8 mouse cellular contexts compared by ENCODE assay signal in the genomic region with DNA sequence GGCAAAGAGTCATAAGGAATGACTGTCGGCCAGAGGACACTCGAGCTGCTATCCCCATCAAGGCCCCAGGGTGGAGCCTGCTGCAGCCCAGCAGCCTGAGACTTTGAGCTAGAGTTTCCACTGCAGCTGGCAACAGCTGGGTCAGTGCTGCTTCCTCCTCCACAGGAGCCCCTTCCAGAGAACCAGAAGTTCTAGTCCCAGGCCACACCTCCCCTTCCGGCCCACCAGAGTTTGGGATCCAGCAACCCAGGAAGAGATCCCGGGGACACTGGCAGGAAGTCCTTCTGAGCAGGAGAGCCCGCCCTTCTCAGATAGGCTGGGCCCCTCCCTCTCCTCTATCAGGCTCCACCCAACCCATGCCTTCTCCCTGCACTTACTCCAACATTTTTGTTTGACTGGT. TPM values are rescaled to one million over a fixed set of nuclear protein-coding genes. Genes with fewer than 3 reads are reported as not detected.
DNase-seq lines count a peak whose midpoint lies in the region; ATAC-seq and TF ChIP-seq lines count a peak whose summit lies in the region.

No protein-coding gene starts in this region.

- peak overlapping the region; percentile 57 for H3K4me2 ChIP-seq in heart, embryonic 13.5 days
- peak overlapping the region; percentile 37 for H3K4me2 ChIP-seq in stomach, embryonic 16.5 days (ENCODE audit: low read depth, low read length)

- peak; percentile 72 for ATAC-seq in heart, embryonic 13.5 days (ENCODE audit: extremely low read depth, insufficient number of reproducible peaks, low FRiP score, low TSS enrichment)
- peak; percentile 99 for ATAC-seq in megakaryocyte-erythroid progenitor cell, adult 5-6 weeks (replicated peaks; ENCODE audit: low FRiP score, low TSS enrichment, poor library complexity, severe bottlenecking)
- ATAC-seq in stomach, embryonic 16.5 days (ENCODE audit: insufficient read depth, low FRiP score), result peak; percentile 97

- WGBS in embryonic facial prominence, embryonic 10.5 days, result 2% methylated on average over 5 of the region's 5 CpGs
- 3% methylated on average over 5 of the region's 5 CpGs for WGBS in heart, embryonic 13.5 days
- WGBS in stomach, embryonic 16.5 days, result 0% methylated on average over 5 of the region's 5 CpGs

- H3K36me3 ChIP-seq in embryonic facial prominence, embryonic 10.5 days (replicated peaks), result peaks cover 53% of the 10 kb centered on the region
- H3K36me3 ChIP-seq in heart, embryonic 13.5 days, result peaks cover 41% of the 10 kb centered on the region
- H3K36me3 ChIP-seq in stomach, embryonic 16.5 days (ENCODE audit: control insufficient read depth, insufficient read depth, low read length), result no peaks in the 10 kb centered on the region

- no peak overlapping the region for H3K4me3 ChIP-seq in layer of hippocampus, adult 2 months
- H3K4me3 ChIP-seq in embryonic facial prominence, embryonic 10.5 days, result peak overlapping the region; percentile 39
- H3K4me3 ChIP-seq in heart, embryonic 13.5 days, result peak overlapping the region; percentile 33
- H3K4me3 ChIP-seq in stomach, embryonic 16.5 days (replicated peaks; ENCODE audit: low read length), result peak overlapping the region; percentile 20

- peak overlapping the region; percentile 19; the same call in 1 of the 2 replicates for H3K27ac ChIP-seq in layer of hippocampus, adult 2 months
- H3K27ac ChIP-seq in embryonic facial prominence, embryonic 10.5 days (replicated peaks), result peak overlapping the region; percentile 58; the same call in 1 of the 2 replicates
- H3K27ac ChIP-seq in heart, embryonic 13.5 days (replicated peaks), result peak overlapping the region; percentile 90
- peak overlapping the region; percentile 77 for H3K27ac ChIP-seq in stomach, embryonic 16.5 days (ENCODE audit: low read length)

- DNase-seq in layer of hippocampus, adult 2 months (ENCODE audit: low spot score in 2 of 2), result no peak
- DNase-seq in layer of hippocampus, adult 9-11 months, result no peak
- peak; percentile 82 for DNase-seq in embryonic facial prominence, embryonic 10.5 days (ENCODE audit: low spot score)
- peak; percentile 83 to 93 for DNase-seq in kidney, postnatal 36 days
- no peak for DNase-seq in layer of hippocampus, adult 9-10 months (ENCODE audit: low spot score)

- H3K9me3 ChIP-seq in embryonic facial prominence, embryonic 10.5 days, result no peaks in the 10 kb centered on the region
- no peaks in the 10 kb centered on the region for H3K9me3 ChIP-seq in heart, embryonic 13.5 days
- no peaks in the 10 kb centered on the region for H3K9me3 ChIP-seq in stomach, embryonic 16.5 days (replicated peaks; ENCODE audit: control insufficient read depth, low read length)

- peak; percentile 69 for TF ChIP-seq CTCF in layer of hippocampus, adult 2 months (conservative IDR thresholded peaks at IDR 0.05)

- H3K4me1 ChIP-seq in embryonic facial prominence, embryonic 10.5 days, result peaks cover 13% of the 10 kb centered on the region
- peaks cover 46% of the 10 kb centered on the region for H3K4me1 ChIP-seq in heart, embryonic 13.5 days
- H3K4me1 ChIP-seq in stomach, embryonic 16.5 days (ENCODE audit: control insufficient read depth, insufficient read depth, low read length), result peaks cover 24% of the 10 kb centered on the region; the same call in 1 of the 2 replicates

- H3K27me3 ChIP-seq in embryonic facial prominence, embryonic 10.5 days (replicated peaks; ENCODE audit: low read depth, poor library complexity, severe bottlenecking), result no peaks in the 10 kb centered on the region
- H3K27me3 ChIP-seq in heart, embryonic 13.5 days (replicated peaks), result no peaks in the 10 kb centered on the region
- no peaks in the 10 kb centered on the region for H3K27me3 ChIP-seq in stomach, embryonic 16.5 days (ENCODE audit: control insufficient read depth, insufficient read depth, low read length)

- peak overlapping the region; percentile 74 for H3K9ac ChIP-seq in heart, embryonic 13.5 days
- H3K9ac ChIP-seq in stomach, embryonic 16.5 days (ENCODE audit: low read length), result peak overlapping the region; percentile 13; the same call in 1 of the 2 replicates

RNA-seq across cellular contexts. Expression of gene Rbms2, which starts 30.5 kb away (rescaled TPM):
- 10 to 100 TPM; 12.7 to 12.8 TPM for total RNA-seq in layer of hippocampus, adult 2 months (2021)
- 27.9 and 31.0 TPM in 2 replicates for polyA plus RNA-seq in embryonic facial prominence, embryonic 10.5 days (2016; fragmentation: Nextera tagmentation; extraction: Ambion mirVana)
- 35.4 and 37.3 TPM in 2 replicates for polyA plus RNA-seq in heart, embryonic 13.5 days (2015; fragmentation: Nextera tagmentation; extraction: Ambion mirVana)
- 25.2 and 31.5 TPM in 2 replicates for total RNA-seq in megakaryocyte-erythroid progenitor cell, adult 5-6 weeks (2014; fragmentation: Nextera tagmentation)
- total RNA-seq in megakaryocyte-erythroid progenitor cell, adult 5-6 weeks (2017), result 9.1 and 10.9 TPM in 2 replicates
- 30.3 and 34.2 TPM in 2 replicates for polyA plus RNA-seq in stomach, embryonic 16.5 days (2015; fragmentation: Nextera tagmentation; extraction: Ambion mirVana)

RNA-seq across cellular contexts. Expression of gene Gls2, which starts 44.7 kb away (rescaled TPM):
- 10 to 100 TPM; 20.1 to 21.0 TPM for total RNA-seq in layer of hippocampus, adult 2 months (2021)
- polyA plus RNA-seq in embryonic facial prominence, embryonic 10.5 days (2016; fragmentation: Nextera tagmentation; extraction: Ambion mirVana), result 1.4 and 1.5 TPM in 2 replicates
- polyA plus RNA-seq in heart, embryonic 13.5 days (2015; fragmentation: Nextera tagmentation; extraction: Ambion mirVana), result 0.53 and 0.96 TPM in 2 replicates
- 8.8 and 15.0 TPM in 2 replicates for total RNA-seq in megakaryocyte-erythroid progenitor cell, adult 5-6 weeks (2014; fragmentation: Nextera tagmentation)
- 9.1 and 16.7 TPM in 2 replicates for total RNA-seq in megakaryocyte-erythroid progenitor cell, adult 5-6 weeks (2017)
- 3.2 and 3.7 TPM in 2 replicates for polyA plus RNA-seq in stomach, embryonic 16.5 days (2015; fragmentation: Nextera tagmentation; extraction: Ambion mirVana)

RNA-seq across cellular contexts. Expression of gene Baz2a, which starts 58.2 kb away (rescaled TPM):
- 10 to 100 TPM; 42.8 to 45.5 TPM for total RNA-seq in layer of hippocampus, adult 2 months (2021)
- 14.7 and 17.5 TPM in 2 replicates for polyA plus RNA-seq in embryonic facial prominence, embryonic 10.5 days (2016; fragmentation: Nextera tagmentation; extraction: Ambion mirVana)
- 7.4 and 8.0 TPM in 2 replicates for polyA plus RNA-seq in heart, embryonic 13.5 days (2015; fragmentation: Nextera tagmentation; extraction: Ambion mirVana)
- 43.8 and 44.6 TPM in 2 replicates for total RNA-seq in megakaryocyte-erythroid progenitor cell, adult 5-6 weeks (2014; fragmentation: Nextera tagmentation)
- 12.4 and 14.3 TPM in 2 replicates for total RNA-seq in megakaryocyte-erythroid progenitor cell, adult 5-6 weeks (2017)
- 8.3 and 10.0 TPM in 2 replicates for polyA plus RNA-seq in stomach, embryonic 16.5 days (2015; fragmentation: Nextera tagmentation; extraction: Ambion mirVana)

Comparison
In these comparisons a context has a peak if more than half of its experiments do, and no peak if none do; other contexts are left out.
1. DNase-seq: peak in embryonic facial prominence, embryonic 10.5 days (single experiment) and kidney, postnatal 36 days (2 of 2); none in layer of hippocampus, adult 2 months (0 of 2), layer of hippocampus, adult 9-11 months (single experiment) and layer of hippocampus, adult 9-10 months (single experiment).
2. H3K27ac ChIP-seq: peak in every context shown above with its lines; median percentile 90 in heart, embryonic 13.5 days; 77 in stomach, embryonic 16.5 days; 58 in embryonic facial prominence, embryonic 10.5 days; 19 in layer of hippocampus, adult 2 months.
3. Peak in every context shown above with its lines, with median percentiles within 50 percentile points of each other: ATAC-seq.